Mouse (Mus musculus): Measurements from ENCODE around the gene Fbxw4. TPM values are rescaled to one million over a fixed set of nuclear protein-coding genes. Genes with fewer than 3 reads are reported as not detected.
A peak's percentile ranks its signal among the peaks of the same experiment; 100 is the strongest.

Fbxw4 gene
- 135 and 145 TPM in 2 replicates for polyA plus RNA-seq (2012; rRNA removed)

DNA sequence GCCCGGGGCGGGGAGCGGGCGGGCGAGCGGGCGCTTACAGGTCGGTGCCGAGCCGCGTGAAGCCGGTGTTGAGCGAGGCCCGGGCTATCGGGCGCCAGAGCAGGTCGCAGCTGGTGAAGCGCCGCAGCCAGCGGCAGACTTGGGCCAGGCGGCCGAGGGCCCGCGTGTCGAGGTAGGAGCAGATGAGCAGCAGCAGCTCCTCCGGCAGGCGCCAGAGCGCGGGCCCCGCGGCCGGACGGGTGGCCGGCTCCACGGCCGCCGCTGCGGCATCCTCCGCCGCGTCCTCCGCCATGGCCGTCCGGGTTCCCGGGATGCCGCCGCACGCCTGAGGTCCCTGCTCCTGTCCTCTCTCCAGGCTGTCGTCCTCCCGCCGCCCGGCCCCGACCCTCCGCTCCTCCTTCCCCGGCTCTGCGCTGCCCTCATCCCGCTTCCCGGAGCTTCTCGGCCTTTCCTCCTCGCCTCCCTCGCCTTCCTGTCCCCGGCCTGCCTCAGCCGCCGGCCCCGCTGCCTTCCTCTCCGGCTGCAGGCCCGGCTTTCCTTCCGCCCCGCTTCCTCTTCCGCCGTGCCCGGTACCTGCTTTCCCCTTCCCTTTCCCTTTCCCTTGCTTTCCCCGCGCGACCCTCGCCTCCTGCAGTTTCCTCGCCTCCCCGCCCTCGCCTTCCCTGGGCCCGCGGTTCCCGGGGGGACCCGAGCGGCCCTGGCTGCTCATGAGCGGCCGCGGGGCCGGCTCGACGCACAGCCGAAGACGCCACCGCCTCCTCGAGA lies at the start of gene Fbxw4:
Gene Fbxw4 (minus strand): TSS at position 575 of the 765 bp plus-strand sequence.
- H3K4me1 ChIP-seq (replicated peaks; ENCODE audit: control insufficient read depth, insufficient read depth, low read length), result peaks cover 17% of the 10 kb centered on the region
- peak; percentile 84 for TF ChIP-seq POLR2A (IDR thresholded peaks at IDR 0.05; ENCODE audit: control insufficient read depth, extremely low read depth, insufficient read depth, low read length, poor library complexity)
- TF ChIP-seq CTCF (IDR thresholded peaks at IDR 0.05; ENCODE audit: borderline replicate concordance, control insufficient read depth, extremely low read depth, insufficient read depth, low read length, poor library complexity), result no peak
- peak within 1 kb of the TSS; percentile 55 for H3K4me3 ChIP-seq (ENCODE audit: control insufficient read depth, insufficient read depth, low read length)
- WGBS, result under 1% methylated on average over 94 of the region's 94 CpGs
- no peaks in the 10 kb centered on the region for H3K36me3 ChIP-seq (ENCODE audit: control insufficient read depth, insufficient read depth, low read length)
- DNase-seq, result peak; percentile 71
- H3K27ac ChIP-seq (ENCODE audit: control insufficient read depth, insufficient read depth, low read length), result no peak within 1 kb of the TSS
- no peaks in the 10 kb centered on the region for H3K27me3 ChIP-seq (ENCODE audit: control insufficient read depth, insufficient read depth, low read length)

DNA sequence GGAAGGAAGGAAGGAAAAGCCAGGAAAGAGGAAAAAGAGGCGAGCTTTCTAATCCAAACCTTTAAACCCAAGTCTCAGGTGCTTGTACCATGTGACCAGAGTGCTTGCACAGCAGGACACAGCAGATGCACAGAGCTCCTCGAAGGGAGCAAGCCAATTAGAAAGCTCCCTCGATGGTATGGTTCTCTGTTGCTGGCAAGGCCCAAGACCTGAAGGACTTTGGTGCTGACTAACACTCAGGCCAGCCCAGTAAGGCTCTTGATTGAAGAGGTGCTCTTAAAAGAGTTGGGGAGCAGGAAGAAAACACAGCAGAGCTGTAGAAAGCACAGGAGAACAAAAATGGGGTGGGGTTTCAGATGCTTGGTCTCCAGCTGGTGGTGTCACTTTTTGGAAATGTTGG lies 48.6 kb upstream of the Fbxw4 start:
- Histone ChIP-seq H3K4me3 (ENCODE audit: control insufficient read depth, insufficient read depth, low read length) (no peak overlapping the region), H3K27ac (ENCODE audit: control insufficient read depth, insufficient read depth, low read length) (no peak overlapping the region), H3K4me1 (replicated peaks; ENCODE audit: control insufficient read depth, insufficient read depth, low read length) (no peaks in the 10 kb centered on the region), H3K27me3 (ENCODE audit: control insufficient read depth, insufficient read depth, low read length) (no peaks in the 10 kb centered on the region), H3K36me3 (ENCODE audit: control insufficient read depth, insufficient read depth, low read length) (no peaks in the 10 kb centered on the region)
- DNase-seq, result no peak
- WGBS, result 78% methylated on average over 3 of the region's 3 CpGs
- no peak for TF ChIP-seq CTCF (IDR thresholded peaks at IDR 0.05; ENCODE audit: borderline replicate concordance, control insufficient read depth, extremely low read depth, insufficient read depth, low read length, poor library complexity)
- TF ChIP-seq POLR2A (IDR thresholded peaks at IDR 0.05; ENCODE audit: control insufficient read depth, extremely low read depth, insufficient read depth, low read length, poor library complexity), result no peak

DNA sequence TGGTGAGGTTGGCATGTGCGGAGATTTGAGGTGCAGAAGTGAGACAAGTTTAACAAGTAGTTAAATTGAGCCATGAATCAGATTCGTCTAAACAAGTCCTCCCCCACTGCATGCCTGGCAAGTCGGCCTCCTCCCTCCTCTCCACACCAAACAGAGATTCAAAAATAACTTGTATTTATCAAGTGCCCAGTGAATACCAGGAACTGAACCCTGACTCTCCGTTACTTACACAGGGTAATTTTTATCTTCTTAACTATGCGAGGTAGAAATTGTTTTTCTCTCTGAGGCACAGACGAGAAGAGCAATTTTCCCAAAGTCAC lies 36.1 kb upstream of the Fbxw4 start:
- Histone ChIP-seq H3K4me3 (ENCODE audit: control insufficient read depth, insufficient read depth, low read length) (no peak overlapping the region), H3K36me3 (ENCODE audit: control insufficient read depth, insufficient read depth, low read length) (no peaks in the 10 kb centered on the region), H3K4me1 (replicated peaks; ENCODE audit: control insufficient read depth, insufficient read depth, low read length) (no peaks in the 10 kb centered on the region), H3K27me3 (ENCODE audit: control insufficient read depth, insufficient read depth, low read length) (no peaks in the 10 kb centered on the region), H3K27ac (ENCODE audit: control insufficient read depth, insufficient read depth, low read length) (no peak overlapping the region)
- WGBS, result 77% methylated on average over 6 of the region's 6 CpGs
- TF ChIP-seq CTCF (IDR thresholded peaks at IDR 0.05; ENCODE audit: borderline replicate concordance, control insufficient read depth, extremely low read depth, insufficient read depth, low read length, poor library complexity) (no peak), POLR2A (IDR thresholded peaks at IDR 0.05; ENCODE audit: control insufficient read depth, extremely low read depth, insufficient read depth, low read length, poor library complexity) (no peak)
- no peak for DNase-seq

GRCm38 (mm10) chr19:45695496-45696280 lies 35.6 kb upstream of the Fbxw4 start:
- TF ChIP-seq CTCF (IDR thresholded peaks at IDR 0.05; ENCODE audit: borderline replicate concordance, control insufficient read depth, extremely low read depth, insufficient read depth, low read length, poor library complexity), result no peak
- no peak for TF ChIP-seq POLR2A (IDR thresholded peaks at IDR 0.05; ENCODE audit: control insufficient read depth, extremely low read depth, insufficient read depth, low read length, poor library complexity)
- 68% methylated on average over 25 of the region's 25 CpGs for WGBS
- no peaks in the 10 kb centered on the region for H3K36me3 ChIP-seq (ENCODE audit: control insufficient read depth, insufficient read depth, low read length)
- DNase-seq, result no peak
- no peaks in the 10 kb centered on the region for H3K4me1 ChIP-seq (replicated peaks; ENCODE audit: control insufficient read depth, insufficient read depth, low read length)
- no peaks in the 10 kb centered on the region for H3K27me3 ChIP-seq (ENCODE audit: control insufficient read depth, insufficient read depth, low read length)
- H3K4me3 ChIP-seq (ENCODE audit: control insufficient read depth, insufficient read depth, low read length), result no peak overlapping the region
- no peak overlapping the region for H3K27ac ChIP-seq (ENCODE audit: control insufficient read depth, insufficient read depth, low read length)

GRCm38 (mm10) chr19:45694056-45694455 lies 33.9 kb upstream of the Fbxw4 start:
- TF ChIP-seq POLR2A (IDR thresholded peaks at IDR 0.05; ENCODE audit: control insufficient read depth, extremely low read depth, insufficient read depth, low read length, poor library complexity), result no peak
- no peak for TF ChIP-seq CTCF (IDR thresholded peaks at IDR 0.05; ENCODE audit: borderline replicate concordance, control insufficient read depth, extremely low read depth, insufficient read depth, low read length, poor library complexity)
- no peak for DNase-seq
- no peak overlapping the region for H3K4me3 ChIP-seq (ENCODE audit: control insufficient read depth, insufficient read depth, low read length)
- WGBS, result 61% methylated on average over 3 of the region's 3 CpGs
- H3K27me3 ChIP-seq (ENCODE audit: control insufficient read depth, insufficient read depth, low read length), result no peaks in the 10 kb centered on the region
- H3K4me1 ChIP-seq (replicated peaks; ENCODE audit: control insufficient read depth, insufficient read depth, low read length), result no peaks in the 10 kb centered on the region
- H3K36me3 ChIP-seq (ENCODE audit: control insufficient read depth, insufficient read depth, low read length), result no peaks in the 10 kb centered on the region
- H3K27ac ChIP-seq (ENCODE audit: control insufficient read depth, insufficient read depth, low read length), result no peak overlapping the region

DNA sequence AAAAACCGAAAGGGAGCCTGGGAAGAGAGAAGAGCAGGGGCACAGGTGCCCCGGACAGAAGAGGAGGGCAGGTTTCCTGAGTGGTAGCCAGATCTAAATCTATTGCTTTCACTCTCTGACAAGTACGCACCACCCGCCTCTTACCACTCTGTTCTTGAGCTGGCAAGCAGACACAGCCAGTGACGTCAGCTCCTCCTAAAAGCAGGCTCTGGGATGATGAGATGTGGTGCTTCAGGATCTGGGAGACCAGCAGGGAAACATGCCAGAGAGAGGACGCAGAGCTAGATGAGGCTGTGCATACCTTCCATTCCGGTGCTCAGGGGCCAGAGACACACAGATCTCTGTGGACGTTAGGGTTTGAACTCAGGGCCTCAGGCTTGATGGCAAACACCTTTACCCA lies 32.1 kb upstream of the Fbxw4 start:
- WGBS, result 92% methylated on average over 8 of the region's 8 CpGs
- no peaks in the 10 kb centered on the region for H3K27me3 ChIP-seq (ENCODE audit: control insufficient read depth, insufficient read depth, low read length)
- TF ChIP-seq CTCF (IDR thresholded peaks at IDR 0.05; ENCODE audit: borderline replicate concordance, control insufficient read depth, extremely low read depth, insufficient read depth, low read length, poor library complexity), result no peak
- TF ChIP-seq POLR2A (IDR thresholded peaks at IDR 0.05; ENCODE audit: control insufficient read depth, extremely low read depth, insufficient read depth, low read length, poor library complexity), result no peak
- H3K4me3 ChIP-seq (ENCODE audit: control insufficient read depth, insufficient read depth, low read length), result no peak overlapping the region
- no peak for DNase-seq
- no peaks in the 10 kb centered on the region for H3K36me3 ChIP-seq (ENCODE audit: control insufficient read depth, insufficient read depth, low read length)
- no peak overlapping the region for H3K27ac ChIP-seq (ENCODE audit: control insufficient read depth, insufficient read depth, low read length)
- no peaks in the 10 kb centered on the region for H3K4me1 ChIP-seq (replicated peaks; ENCODE audit: control insufficient read depth, insufficient read depth, low read length)
